Mouse (Mus musculus) heart, postnatal 0 days (tissue): ENCODE data around the gene Gm1043. TPM values are rescaled to one million over a fixed set of nuclear protein-coding genes. Genes with fewer than 3 reads are reported as not detected.

Source experiments
- ATAC-seq: fragments of 200-750 bp; cut with Nextera tagmentation; 2 replicates; pipeline ENCODE4 v1.8.0; 2017; ENCODE audit warnings: low read depth, moderate number of reproducible peaks, moderate library complexity; ENCODE audit not compliant: insufficient read depth
- DNase-seq: peaks from one replicate; pipeline ENCODE4 v3.0.0-alpha.2; 2016; ENCODE audit warnings: low spot score
- H3K27ac ChIP-seq: fragments of 300-500 bp; sonication (generic); 2 replicates; pipeline ENCODE4 v1.5.1; 2014; ENCODE audit warnings: low read depth, mild to moderate bottlenecking
- H3K27me3 ChIP-seq: fragments of 300-500 bp; sonication (generic); 2 replicates; pipeline ENCODE4 v1.6.1; 2014; ENCODE audit warnings: low read length, mixed read lengths; ENCODE audit not compliant: control insufficient read depth, insufficient read depth
- H3K36me3 ChIP-seq: fragments of 300-500 bp; sonication (generic); replicated peaks from 2 replicates; pipeline ENCODE4 v1.6.1; 2014; ENCODE audit warnings: low read length, mixed read lengths; ENCODE audit not compliant: control insufficient read depth, insufficient read depth
- H3K4me1 ChIP-seq: fragments of 300-500 bp; sonication (generic); 2 replicates; pipeline ENCODE4 v1.6.1; 2014; ENCODE audit warnings: antibody characterized with exemption; ENCODE audit not compliant: control insufficient read depth, insufficient read depth
- H3K4me2 ChIP-seq: fragments of 300-500 bp; sonication (generic); 2 replicates; pipeline ENCODE4 v1.6.1; 2014; ENCODE audit warnings: low read depth, mild to moderate bottlenecking, low read length, moderate library complexity
- H3K4me3 ChIP-seq: fragments of 300-500 bp; sonication (generic); 2 replicates; pipeline ENCODE4 v1.5.1; 2014; ENCODE audit warnings: low read depth, low read length
- H3K9ac ChIP-seq: fragments of 300-500 bp; sonication (generic); replicated peaks from 2 replicates; pipeline ENCODE4 v1.6.1; 2014; ENCODE audit warnings: low read depth, low read length, mixed read lengths
- H3K9me3 ChIP-seq: fragments of 300-500 bp; sonication (generic); replicated peaks from 2 replicates; pipeline ENCODE4 v1.6.1; 2016; ENCODE audit warnings: low read length; ENCODE audit not compliant: control insufficient read depth
- CTCF ChIP-seq: IDR thresholded peaks from 2 replicates; pipeline ENCODE4 v1.5.1; 2016; ENCODE audit warnings: antibody characterized with exemption, control low read depth, low read depth
- EP300 ChIP-seq: IDR thresholded peaks from 2 replicates; pipeline ENCODE4 v1.6.1; 2016; ENCODE audit warnings: antibody characterized with exemption, low read depth
- WGBS: fragments of 180-500 bp; shearing (Covaris S2); extraction: QIAGEN DNeasy Blood & Tissue Kit; methylation state at CpG from one replicate; pipeline ENCODE4 v1.1.7; 2014; 5-methylcytosine and 5-hydroxymethylcytosine counted together
- polyA plus RNA-seq: library from polyadenylated mRNA; unstranded; fragments of >200 nt; fragmentation: Nextera tagmentation; extraction: Ambion mirVana; gene quantifications from 2 replicates; pipeline ENCODE4 v1.2.1, GENCODE M21; 2015
- total RNA-seq: library from RNA; depleted of rRNA; stranded (reverse); fragments of >200 nt; gene quantifications from 2 replicates; pipeline ENCODE4 v1.2.3, GENCODE M21; 2014; ENCODE audit warnings: low replicate concordance

Gene Gm1043
- total and polyA plus RNA-seq, 2 experiments from 2014 or later, result not detected

DNA sequence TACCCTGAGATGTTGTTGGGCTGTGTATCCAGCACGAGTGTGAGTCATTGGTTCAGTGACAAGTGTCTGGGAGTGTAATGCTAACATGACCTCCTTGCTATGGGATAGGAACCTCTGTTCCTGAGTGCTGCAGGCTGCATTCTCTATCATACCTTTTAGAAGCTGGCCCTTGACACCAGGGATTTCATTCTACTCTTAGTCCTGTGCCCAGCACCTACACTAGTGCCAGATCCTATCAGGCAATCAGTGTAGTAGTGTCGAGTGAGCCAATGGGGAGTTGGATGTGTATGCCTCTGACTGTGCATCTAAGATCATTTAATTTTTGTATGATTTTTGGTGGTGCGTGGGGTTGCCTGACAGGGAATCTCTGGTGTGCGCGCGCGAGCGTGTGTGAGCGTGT lies 156.1 kb downstream of the Gm1043 start:
- Histone ChIP-seq H3K4me1 (0 out of 2 replicates have a peak, but pooled peaks cover 8% of the 10 kb centered on the region), H3K27me3 (peaks cover 71% of the 10 kb centered on the region), H3K4me2 (no peak overlapping the region), H3K9ac (no peak overlapping the region), H3K36me3 (no peaks in the 10 kb centered on the region), H3K9me3 (no peaks in the 10 kb centered on the region), H3K4me3 (no peak overlapping the region), H3K27ac (no peak overlapping the region)
- ATAC-seq (no peak), DNase-seq (no peak)
- no peak for TF ChIP-seq CTCF
- TF ChIP-seq EP300, result no peak
- WGBS, result 14% methylated on average over 9 of the region's 9 CpGs

DNA sequence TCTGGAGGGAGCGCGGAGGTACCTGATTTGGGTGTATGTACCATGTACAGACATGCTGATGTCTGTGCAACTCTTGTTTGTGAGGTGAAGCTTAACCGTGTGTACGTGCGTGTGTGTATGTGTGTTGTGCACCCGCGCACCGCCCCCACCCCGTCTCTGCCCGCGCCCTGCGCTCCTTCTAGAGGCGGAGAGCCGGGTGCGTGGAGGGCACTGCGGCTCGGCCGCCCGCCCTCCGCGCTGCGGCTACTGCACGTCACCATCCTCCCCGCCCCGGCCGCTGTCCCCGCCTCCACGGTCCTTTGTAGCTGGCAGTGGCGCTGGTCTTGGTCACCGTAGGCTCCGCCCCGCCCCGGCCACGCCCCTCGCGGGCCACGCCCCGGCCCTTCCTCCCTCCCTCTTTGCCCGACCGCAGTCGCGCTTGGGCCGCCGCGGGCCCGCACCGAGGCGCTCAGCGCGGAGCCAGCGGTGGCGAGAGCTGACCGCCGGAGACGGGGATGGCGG lies 156.5 kb downstream of the Gm1043 start, which contains the start of gene Crmp1:
Crmp1 (plus strand) TSS at position 290 of the 501 bp plus-strand sequence.
- DNase-seq, result no peak
- WGBS, result under 1% methylated on average over 51 of the region's 56 CpGs
- Histone ChIP-seq H3K9ac (no peak within 1 kb of the TSS), H3K27ac (no peak within 1 kb of the TSS), H3K27me3 (peaks cover 75% of the 10 kb centered on the region), H3K4me3 (peak within 1 kb of the TSS; percentile 34), H3K4me2 (peak within 1 kb of the TSS; percentile 53), H3K9me3 (no peaks in the 10 kb centered on the region), H3K36me3 (no peaks in the 10 kb centered on the region), H3K4me1 (0 out of 2 replicates have a peak, but pooled peaks cover 8% of the 10 kb centered on the region)
- no peak for TF ChIP-seq EP300
- no peak for TF ChIP-seq CTCF
- ATAC-seq, result 0 out of 2 replicates have a peak, but pooled peaks have one; percentile 10

DNA sequence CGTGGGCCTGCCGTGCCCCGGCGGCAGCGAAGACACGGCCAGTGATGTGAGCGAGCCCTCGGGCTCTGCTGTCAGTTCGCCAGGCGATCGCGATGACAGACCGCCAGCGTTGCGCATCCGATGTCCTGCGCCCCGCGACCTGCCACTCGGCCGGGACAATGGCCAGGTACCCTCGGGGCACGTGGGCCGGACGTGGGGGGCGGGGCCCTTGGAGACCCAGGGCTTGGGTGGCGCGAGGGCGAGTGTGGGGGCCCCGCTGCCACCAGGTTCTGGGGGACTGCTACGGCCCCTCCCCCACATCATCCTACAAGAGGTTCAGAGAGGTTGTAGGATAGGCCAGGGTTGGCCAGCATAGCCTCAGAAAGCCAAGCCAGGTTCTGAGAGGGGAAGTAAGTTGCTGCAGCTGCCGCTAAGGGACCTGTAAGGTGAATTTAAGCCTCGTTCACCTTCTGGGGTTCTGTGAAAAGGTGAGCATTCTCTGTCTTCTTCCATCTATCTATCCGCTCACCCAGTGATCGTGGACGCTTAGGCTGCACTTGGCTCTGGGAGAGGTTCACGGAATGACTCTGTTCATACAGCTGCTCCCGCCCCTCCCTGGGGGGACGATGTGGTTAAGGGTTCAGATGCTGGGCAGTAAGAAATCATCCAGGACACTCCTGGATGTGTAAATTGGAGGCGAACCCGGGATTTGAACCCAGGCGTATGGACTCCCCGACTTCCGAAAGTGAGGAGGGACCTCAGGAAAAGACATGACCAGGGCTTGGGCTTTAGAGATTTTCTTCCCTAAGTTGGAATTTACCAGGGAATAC lies 157.4 kb downstream of the Gm1043 start:
- WGBS, result 10% methylated on average over 43 of the region's 44 CpGs
- H3K27me3 ChIP-seq, result peaks cover 81% of the 10 kb centered on the region

DNA sequence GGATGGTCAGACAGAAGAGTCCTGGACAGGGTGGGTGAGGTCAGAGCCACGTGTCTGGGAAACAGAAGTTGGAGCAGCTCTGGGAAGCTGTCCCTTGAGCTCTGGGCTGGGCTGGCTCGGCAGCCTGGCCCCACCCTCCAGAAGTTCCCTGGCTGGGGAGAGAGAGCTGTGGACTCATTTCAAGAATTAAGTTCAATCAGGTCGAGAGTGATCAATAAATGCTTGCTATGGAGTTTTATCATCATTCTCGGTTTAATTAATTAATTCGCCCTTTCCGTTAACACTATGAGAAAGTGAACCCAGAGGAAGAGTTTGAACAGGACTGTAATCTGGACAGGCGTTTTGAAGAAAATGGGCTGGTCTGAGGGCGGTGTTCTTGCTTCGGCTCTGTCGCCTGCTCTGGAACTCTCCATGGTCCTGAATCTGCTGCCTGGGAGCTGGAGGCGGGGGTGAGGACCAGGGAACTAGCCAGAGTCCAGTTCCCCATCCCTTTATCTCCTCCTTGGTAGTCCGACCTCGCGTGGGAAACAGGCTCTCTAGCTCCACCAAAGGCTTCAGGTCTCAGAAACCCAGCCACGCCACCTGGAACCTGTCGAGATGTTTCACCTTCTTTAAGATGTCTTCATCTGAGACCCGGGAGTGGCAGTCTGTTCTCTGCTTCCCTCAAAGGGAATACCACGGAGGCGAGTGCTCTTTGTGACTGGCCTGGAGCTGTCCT lies 158.2 kb downstream of the Gm1043 start:
- no peaks in the 10 kb centered on the region for H3K36me3 ChIP-seq
- WGBS, result 3% methylated on average over 19 of the region's 19 CpGs

More for the DNA sequence above, 157.4 kb downstream of the Gm1043 start:
- ATAC-seq, result no peak
- H3K27ac ChIP-seq, result no peak overlapping the region
- H3K9me3 ChIP-seq, result no peaks in the 10 kb centered on the region
- H3K36me3 ChIP-seq, result no peaks in the 10 kb centered on the region
- no peak overlapping the region for H3K9ac ChIP-seq
- H3K4me1 ChIP-seq, result 0 out of 2 replicates have a peak, but pooled peaks cover 8% of the 10 kb centered on the region
- H3K4me2 ChIP-seq, result peak overlapping the region; percentile 53
- TF ChIP-seq EP300, result no peak
- TF ChIP-seq CTCF, result no peak
- no peak for DNase-seq
- peak overlapping the region; percentile 34 for H3K4me3 ChIP-seq

DNA sequence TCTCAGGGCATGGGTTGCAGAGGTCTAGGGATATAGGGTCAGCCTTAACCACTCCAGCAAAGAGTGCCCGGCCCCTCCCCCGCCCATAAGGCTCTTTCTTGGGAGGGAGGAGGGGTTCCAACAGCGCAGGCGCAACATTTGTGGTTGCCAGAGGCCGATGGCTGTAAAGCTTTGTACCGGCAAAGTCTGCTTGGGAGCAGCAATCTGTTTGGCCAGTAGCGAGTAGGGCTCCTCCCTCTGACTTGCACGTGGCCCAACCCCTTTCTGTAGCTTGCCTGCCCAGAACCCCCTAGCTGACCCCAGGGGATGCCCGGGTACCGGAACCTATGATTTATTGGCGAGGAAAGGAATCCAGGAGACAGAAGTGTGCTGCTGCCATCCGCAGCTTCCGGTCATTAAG lies 159.0 kb downstream of the Gm1043 start:
- WGBS, result 3% methylated on average over 13 of the region's 13 CpGs
- Histone ChIP-seq H3K4me1 (0 out of 2 replicates have a peak, but pooled peaks cover 8% of the 10 kb centered on the region), H3K9ac (no peak overlapping the region), H3K4me2 (no peak overlapping the region), H3K27ac (no peak overlapping the region), H3K27me3 (peaks cover 84% of the 10 kb centered on the region), H3K4me3 (no peak overlapping the region), H3K36me3 (no peaks in the 10 kb centered on the region), H3K9me3 (no peaks in the 10 kb centered on the region)
- DNase-seq, result no peak
- TF ChIP-seq EP300 (no peak), CTCF (no peak)
- ATAC-seq, result no peak

More for the DNA sequence above, 158.2 kb downstream of the Gm1043 start:
- no peak overlapping the region for H3K4me3 ChIP-seq
- peak; percentile 57 for DNase-seq
- peak; percentile 34; the same call in 1 of the 2 replicates for ATAC-seq
- H3K4me1 ChIP-seq, result 0 out of 2 replicates have a peak, but pooled peaks cover 8% of the 10 kb centered on the region
- H3K27me3 ChIP-seq, result peaks cover 84% of the 10 kb centered on the region
- H3K9ac ChIP-seq, result no peak overlapping the region
- no peaks in the 10 kb centered on the region for H3K9me3 ChIP-seq
- H3K4me2 ChIP-seq, result no peak overlapping the region
- TF ChIP-seq CTCF (no peak), EP300 (no peak)
- H3K27ac ChIP-seq, result no peak overlapping the region
